Mouse (Mus musculus): ENCODE data around the gene Pcgf3. TPM values are rescaled to one million over a fixed set of nuclear protein-coding genes. Genes with fewer than 3 reads are reported as not detected.
A peak's percentile ranks its signal among the peaks of the same experiment; 100 is the strongest.

Pcgf3 gene
- polyA plus RNA-seq, 1 experiment from 2014 or later = 36.2 TPM

- Histone ChIP-seq H3K4me1 (ENCODE audit: control insufficient read depth, insufficient read depth, low read length) (peaks cover 25% of the 10 kb centered on the region), H3K27me3 (ENCODE audit: control insufficient read depth, insufficient read depth, low read length) (no peaks in the 10 kb centered on the region), H3K27ac (ENCODE audit: low read depth, low read length) (no peak overlapping the region), H3K9me3 (ENCODE audit: control insufficient read depth, low read length) (no peaks in the 10 kb centered on the region), H3K4me2 (ENCODE audit: low read depth) (peak overlapping the region; percentile 80), H3K9ac (ENCODE audit: low read length) (peak overlapping the region; percentile 99), H3K36me3 (ENCODE audit: control insufficient read depth, insufficient read depth, low read length) (no peaks in the 10 kb centered on the region), H3K4me3 (ENCODE audit: low read depth, low read length) (peak overlapping the region; percentile 84)
- WGBS = 40% methylated on average over 6 of the region's 6 CpGs
- ATAC-seq (ENCODE audit: insufficient read depth, low FRiP score, low TSS enrichment) = no peak
- no peak for DNase-seq (ENCODE audit: low spot score)
These were observed 571 bp upstream of the Pcgf3 start for GRCm38 (mm10) chr5:108460461-108460860.

GRCm38 (mm10) chr5:108462446-108462845 lies 1.4 kb downstream of the Pcgf3 start:
- no peak overlapping the region for H3K27ac ChIP-seq (ENCODE audit: low read depth, low read length)
- H3K9me3 ChIP-seq (ENCODE audit: control insufficient read depth, low read length) = no peaks in the 10 kb centered on the region
- WGBS = 65% methylated on average over 4 of the region's 4 CpGs
- H3K9ac ChIP-seq (ENCODE audit: low read length) = peak overlapping the region; percentile 99
- H3K27me3 ChIP-seq (ENCODE audit: control insufficient read depth, insufficient read depth, low read length) = no peaks in the 10 kb centered on the region
- H3K4me1 ChIP-seq (ENCODE audit: control insufficient read depth, insufficient read depth, low read length) = peaks cover 25% of the 10 kb centered on the region
- DNase-seq (ENCODE audit: low spot score) = no peak
- peak overlapping the region; percentile 84 for H3K4me3 ChIP-seq (ENCODE audit: low read depth, low read length)
- no peak for ATAC-seq (ENCODE audit: insufficient read depth, low FRiP score, low TSS enrichment)
- H3K36me3 ChIP-seq (ENCODE audit: control insufficient read depth, insufficient read depth, low read length) = no peaks in the 10 kb centered on the region
- H3K4me2 ChIP-seq (ENCODE audit: low read depth) = peak overlapping the region; percentile 80

GRCm38 (mm10) chr5:108465131-108465891 lies 4.3 kb downstream of the Pcgf3 start:
- Histone ChIP-seq H3K27me3 (ENCODE audit: control insufficient read depth, insufficient read depth, low read length) (no peaks in the 10 kb centered on the region), H3K4me1 (ENCODE audit: control insufficient read depth, insufficient read depth, low read length) (peaks cover 25% of the 10 kb centered on the region), H3K4me2 (ENCODE audit: low read depth) (no peak overlapping the region), H3K36me3 (ENCODE audit: control insufficient read depth, insufficient read depth, low read length) (no peaks in the 10 kb centered on the region), H3K9ac (ENCODE audit: low read length) (no peak overlapping the region), H3K4me3 (ENCODE audit: low read depth, low read length) (no peak overlapping the region), H3K9me3 (ENCODE audit: control insufficient read depth, low read length) (no peaks in the 10 kb centered on the region), H3K27ac (ENCODE audit: low read depth, low read length) (no peak overlapping the region)
- DNase-seq (ENCODE audit: low spot score) = no peak
- no peak for ATAC-seq (ENCODE audit: insufficient read depth, low FRiP score, low TSS enrichment)
- 94% methylated on average over 6 of the region's 6 CpGs for WGBS

GRCm38 (mm10) chr5:108466647-108467046 lies 5.6 kb downstream of the Pcgf3 start:
- Histone ChIP-seq H3K27me3 (ENCODE audit: control insufficient read depth, insufficient read depth, low read length) (no peaks in the 10 kb centered on the region), H3K4me2 (ENCODE audit: low read depth) (no peak overlapping the region), H3K9me3 (ENCODE audit: control insufficient read depth, low read length) (no peaks in the 10 kb centered on the region), H3K9ac (ENCODE audit: low read length) (no peak overlapping the region), H3K36me3 (ENCODE audit: control insufficient read depth, insufficient read depth, low read length) (no peaks in the 10 kb centered on the region), H3K4me3 (ENCODE audit: low read depth, low read length) (no peak overlapping the region), H3K4me1 (ENCODE audit: control insufficient read depth, insufficient read depth, low read length) (peaks cover 22% of the 10 kb centered on the region), H3K27ac (ENCODE audit: low read depth, low read length) (no peak overlapping the region)
- WGBS = 96% methylated on average over 1 of the region's 1 CpGs
- DNase-seq (ENCODE audit: low spot score) = no peak
- ATAC-seq (ENCODE audit: insufficient read depth, low FRiP score, low TSS enrichment) = no peak

GRCm38 (mm10) chr5:108469617-108470016 lies 8.6 kb downstream of the Pcgf3 start:
- Histone ChIP-seq H3K4me2 (ENCODE audit: low read depth) (no peak overlapping the region), H3K36me3 (ENCODE audit: control insufficient read depth, insufficient read depth, low read length) (peaks cover 4% of the 10 kb centered on the region; the same call in 1 of the 2 replicates), H3K9ac (ENCODE audit: low read length) (no peak overlapping the region), H3K4me1 (ENCODE audit: control insufficient read depth, insufficient read depth, low read length) (no peaks in the 10 kb centered on the region), H3K4me3 (ENCODE audit: low read depth, low read length) (no peak overlapping the region), H3K9me3 (ENCODE audit: control insufficient read depth, low read length) (no peaks in the 10 kb centered on the region), H3K27ac (ENCODE audit: low read depth, low read length) (no peak overlapping the region), H3K27me3 (ENCODE audit: control insufficient read depth, insufficient read depth, low read length) (no peaks in the 10 kb centered on the region)
- no peak for DNase-seq (ENCODE audit: low spot score)
- ATAC-seq (ENCODE audit: insufficient read depth, low FRiP score, low TSS enrichment) = no peak
- 67% methylated on average over 7 of the region's 7 CpGs for WGBS

- no peak overlapping the region for H3K9ac ChIP-seq (ENCODE audit: low read length)
- WGBS = 85% methylated on average over 4 of the region's 4 CpGs
- no peak overlapping the region for H3K4me2 ChIP-seq (ENCODE audit: low read depth)
- DNase-seq (ENCODE audit: low spot score) = no peak
- H3K9me3 ChIP-seq (ENCODE audit: control insufficient read depth, low read length) = no peaks in the 10 kb centered on the region
- H3K4me3 ChIP-seq (ENCODE audit: low read depth, low read length) = no peak overlapping the region
- H3K27me3 ChIP-seq (ENCODE audit: control insufficient read depth, insufficient read depth, low read length) = no peaks in the 10 kb centered on the region
- no peak overlapping the region for H3K27ac ChIP-seq (ENCODE audit: low read depth, low read length)
- no peak for ATAC-seq (ENCODE audit: insufficient read depth, low FRiP score, low TSS enrichment)
- peaks cover 14% of the 10 kb centered on the region for H3K36me3 ChIP-seq (ENCODE audit: control insufficient read depth, insufficient read depth, low read length)
- H3K4me1 ChIP-seq (ENCODE audit: control insufficient read depth, insufficient read depth, low read length) = no peaks in the 10 kb centered on the region
These were observed 12.7 kb downstream of the Pcgf3 start for GRCm38 (mm10) chr5:108473737-108474136.

GRCm38 (mm10) chr5:108475977-108476376 lies 14.9 kb downstream of the Pcgf3 start:
- no peaks in the 10 kb centered on the region for H3K27me3 ChIP-seq (ENCODE audit: control insufficient read depth, insufficient read depth, low read length)
- no peak overlapping the region for H3K4me2 ChIP-seq (ENCODE audit: low read depth)
- 95% methylated on average over 3 of the region's 3 CpGs for WGBS
- H3K4me1 ChIP-seq (ENCODE audit: control insufficient read depth, insufficient read depth, low read length) = no peaks in the 10 kb centered on the region
- H3K9me3 ChIP-seq (ENCODE audit: control insufficient read depth, low read length) = no peaks in the 10 kb centered on the region
- no peak overlapping the region for H3K9ac ChIP-seq (ENCODE audit: low read length)
- H3K36me3 ChIP-seq (ENCODE audit: control insufficient read depth, insufficient read depth, low read length) = peaks cover 14% of the 10 kb centered on the region
- DNase-seq (ENCODE audit: low spot score) (no peak), ATAC-seq (ENCODE audit: insufficient read depth, low FRiP score, low TSS enrichment) (no peak)
- H3K4me3 ChIP-seq (ENCODE audit: low read depth, low read length) = no peak overlapping the region
- no peak overlapping the region for H3K27ac ChIP-seq (ENCODE audit: low read depth, low read length)

GRCm38 (mm10) chr5:108483006-108483405 lies 22.0 kb downstream of the Pcgf3 start:
- no peak for DNase-seq (ENCODE audit: low spot score)
- Histone ChIP-seq H3K9ac (ENCODE audit: low read length) (no peak overlapping the region), H3K27ac (ENCODE audit: low read depth, low read length) (no peak overlapping the region), H3K4me2 (ENCODE audit: low read depth) (no peak overlapping the region), H3K4me3 (ENCODE audit: low read depth, low read length) (no peak overlapping the region), H3K36me3 (ENCODE audit: control insufficient read depth, insufficient read depth, low read length) (no peaks in the 10 kb centered on the region), H3K27me3 (ENCODE audit: control insufficient read depth, insufficient read depth, low read length) (no peaks in the 10 kb centered on the region), H3K4me1 (ENCODE audit: control insufficient read depth, insufficient read depth, low read length) (no peaks in the 10 kb centered on the region), H3K9me3 (ENCODE audit: control insufficient read depth, low read length) (no peaks in the 10 kb centered on the region)
- WGBS = 92% methylated on average over 6 of the region's 6 CpGs
- ATAC-seq (ENCODE audit: insufficient read depth, low FRiP score, low TSS enrichment) = no peak

GRCm38 (mm10) chr5:108485239-108485638 lies 24.2 kb downstream of the Pcgf3 start:
- DNase-seq (ENCODE audit: low spot score) (peak; percentile 29), ATAC-seq (ENCODE audit: insufficient read depth, low FRiP score, low TSS enrichment) (no peak)
- no peak overlapping the region for H3K9ac ChIP-seq (ENCODE audit: low read length)
- 97% methylated on average over 2 of the region's 2 CpGs for WGBS
- H3K4me1 ChIP-seq (ENCODE audit: control insufficient read depth, insufficient read depth, low read length) = no peaks in the 10 kb centered on the region
- no peaks in the 10 kb centered on the region for H3K27me3 ChIP-seq (ENCODE audit: control insufficient read depth, insufficient read depth, low read length)
- no peaks in the 10 kb centered on the region for H3K9me3 ChIP-seq (ENCODE audit: control insufficient read depth, low read length)
- H3K27ac ChIP-seq (ENCODE audit: low read depth, low read length) = no peak overlapping the region
- H3K4me3 ChIP-seq (ENCODE audit: low read depth, low read length) = no peak overlapping the region
- H3K4me2 ChIP-seq (ENCODE audit: low read depth) = no peak overlapping the region
- peaks cover 12% of the 10 kb centered on the region for H3K36me3 ChIP-seq (ENCODE audit: control insufficient read depth, insufficient read depth, low read length)
